Mouse (Mus musculus) testis, adult 2 months (tissue): ENCODE results near the gene Gpha2.

ENCODE experiments used
- CTCF ChIP-seq: fragments of 200-500 bp; IDR thresholded peaks from 2 replicates; pipeline ENCODE4 v1.5.1; 2012; ENCODE audit warnings: low read depth, mild to moderate bottlenecking, inconsistent platforms, low read length, moderate library complexity; ENCODE audit not compliant: control insufficient read depth, insufficient read depth, insufficient replicate concordance
- POLR2A ChIP-seq: fragments of 200-500 bp; IDR thresholded peaks from 2 replicates; pipeline ENCODE4 v1.6.1; 2012; ENCODE audit warnings: low read depth, mild to moderate bottlenecking, inconsistent platforms, low read length, moderate library complexity; ENCODE audit not compliant: control insufficient read depth

DNA sequence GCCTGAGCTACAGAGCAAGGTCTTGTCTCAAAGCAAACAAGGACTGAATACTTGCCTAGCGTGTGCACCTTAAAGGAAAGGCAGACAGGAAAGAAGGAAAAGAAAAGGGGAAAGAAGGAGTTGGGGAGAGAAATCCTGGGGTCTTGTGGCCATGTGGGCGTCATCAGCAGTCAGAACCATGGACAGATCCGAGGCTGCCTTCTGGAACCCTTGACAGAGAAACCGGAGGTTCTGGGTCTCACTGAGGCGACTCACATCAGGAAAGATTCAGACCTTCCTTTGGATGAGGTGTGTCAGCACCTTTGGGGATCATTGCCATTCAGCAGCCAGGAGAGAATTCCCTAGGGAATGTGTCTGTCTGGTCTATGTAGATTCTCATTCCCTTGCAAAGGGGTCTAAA, 44.6 kb upstream of the Gpha2 start:
- TF ChIP-seq CTCF (no peak), POLR2A (no peak)
